Mouse (Mus musculus) left cerebral cortex, adult 8-10 months (tissue): Measurements from ENCODE around the gene Slc7a7. TPM values are rescaled to one million over a fixed set of nuclear protein-coding genes. Genes with fewer than 3 reads are reported as not detected.

ENCODE experiments used
- DNase-seq, 2 experiments: peaks; one replicate each; pipeline ENCODE4 v3.0.0; 2022; ENCODE audit warnings: low spot score in 2 of 2
- total RNA-seq, 4 experiments: library from RNA; stranded (reverse); gene quantifications; 2 replicates each; pipeline ENCODE4 v1.2.4; 2022

The Slc7a7 gene
- total RNA-seq, 4 experiments from 2014 or later = 1.1 to 7.5 (median 3.4) TPM

GRCm38 (mm10) chr14:54412629-54413170, 4.9 kb downstream of the Slc7a7 start:
- DNase-seq = peak in 1 of 2 experiments; percentile 35

DNA sequence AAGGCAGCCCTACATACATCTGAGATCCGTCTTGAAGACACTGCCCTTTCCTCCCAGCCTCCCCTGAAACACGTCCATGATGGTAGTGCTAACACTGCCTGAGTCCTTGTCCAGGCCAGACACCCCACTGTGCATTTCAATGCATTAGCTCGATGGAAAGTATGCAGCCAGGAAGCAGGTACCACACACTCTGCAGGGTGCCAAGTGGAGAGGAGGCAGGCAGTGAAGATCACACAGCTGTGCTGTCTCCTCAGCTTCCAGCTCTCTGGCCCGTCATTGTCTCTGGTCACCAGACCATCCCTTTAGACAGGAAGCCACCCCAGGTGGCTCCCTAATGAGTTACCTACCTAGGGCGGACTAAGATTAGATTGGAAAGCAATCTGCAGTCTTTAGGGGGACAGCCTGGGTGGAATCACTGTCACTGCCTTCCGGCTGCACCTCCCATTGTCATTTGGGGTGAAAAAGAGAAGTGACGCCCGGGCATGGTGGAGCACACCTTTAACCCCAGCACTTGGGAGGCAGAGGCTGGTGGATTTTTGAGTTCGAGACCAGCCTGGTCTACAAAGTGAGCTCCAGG, 5.5 kb downstream of the Slc7a7 start:
- no peak for DNase-seq

DNA sequence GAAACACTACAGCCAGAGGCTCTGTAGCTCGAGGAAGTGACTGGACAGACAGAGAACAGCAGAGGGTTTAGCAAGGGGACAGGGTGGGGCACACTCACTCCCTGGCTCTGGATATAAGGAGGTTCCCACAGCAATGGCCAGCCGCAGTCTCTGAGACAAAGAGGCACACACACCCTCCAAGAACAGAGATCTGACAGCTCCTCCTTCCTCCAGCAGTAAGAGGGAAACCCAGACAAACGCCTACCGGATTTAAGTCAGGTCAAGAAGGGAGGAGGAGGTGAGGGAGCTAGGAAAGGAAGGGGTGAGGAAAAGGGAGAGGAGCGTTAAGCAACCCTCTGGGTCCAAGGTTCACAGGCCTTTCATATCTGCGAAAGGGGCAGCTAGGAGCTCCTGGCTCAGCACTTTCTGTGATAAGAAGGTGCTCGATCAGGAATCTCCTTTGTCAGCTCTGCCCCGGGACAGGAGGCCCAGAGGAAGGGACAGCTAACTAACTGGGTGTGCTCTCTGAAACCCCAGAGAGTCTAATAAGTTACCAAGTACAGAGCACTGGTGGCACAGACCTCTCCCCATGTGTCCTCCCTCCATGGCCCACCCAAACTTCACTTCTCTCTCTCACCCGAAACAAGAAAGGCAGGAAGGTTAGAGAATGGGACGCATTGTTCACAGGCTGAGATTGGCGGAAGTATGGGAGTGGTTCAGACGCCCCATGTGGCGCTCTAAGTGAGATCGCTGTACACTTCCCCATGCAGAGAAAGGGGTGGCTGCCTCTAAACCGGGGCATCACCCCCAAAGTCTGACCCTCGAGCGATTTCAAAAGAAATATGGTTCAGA, 7.4 kb downstream of the Slc7a7 start:
- DNase-seq = no peak

DNA sequence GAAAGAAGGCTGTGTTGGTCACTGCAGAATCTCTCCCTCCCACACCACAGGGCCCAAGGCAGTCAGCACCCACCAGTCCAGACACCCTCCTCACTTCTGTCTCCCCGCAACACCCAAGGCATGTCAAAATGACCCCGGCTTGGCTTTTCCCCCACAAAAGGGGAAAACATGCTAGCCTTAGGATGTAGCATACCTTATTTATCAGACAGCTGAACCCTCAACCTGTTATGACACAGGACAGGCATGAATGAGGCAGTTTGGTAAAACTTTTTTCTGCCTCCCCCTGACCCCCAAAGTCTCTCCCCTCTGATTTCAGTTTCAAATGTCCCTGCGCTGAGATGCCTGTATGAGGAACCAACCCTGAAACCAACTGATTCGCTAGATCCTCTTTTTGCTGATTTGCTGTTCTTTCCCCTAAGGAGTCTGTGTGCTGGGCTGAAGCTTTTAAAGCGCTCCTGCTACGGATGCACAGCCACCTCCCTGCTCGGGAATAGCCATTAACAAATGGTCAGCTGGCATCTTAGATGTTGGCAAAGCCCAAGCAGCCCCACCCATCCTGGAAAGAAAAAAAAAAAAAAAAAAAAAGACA, 8.4 kb downstream of the Slc7a7 start:
- DNase-seq = no peak

- DNase-seq = no peak
These were observed 9.1 kb downstream of the Slc7a7 start for GRCm38 (mm10) chr14:54408336-54409056.

GRCm38 (mm10) chr14:54401723-54402122, 15.9 kb downstream of the Slc7a7 start:
- no peak for DNase-seq

- DNase-seq = no peak
These were observed 18.6 kb downstream of the Slc7a7 start for GRCm38 (mm10) chr14:54398921-54399382.

GRCm38 (mm10) chr14:54398528-54398916, 19.1 kb downstream of the Slc7a7 start:
- DNase-seq = no peak

DNA sequence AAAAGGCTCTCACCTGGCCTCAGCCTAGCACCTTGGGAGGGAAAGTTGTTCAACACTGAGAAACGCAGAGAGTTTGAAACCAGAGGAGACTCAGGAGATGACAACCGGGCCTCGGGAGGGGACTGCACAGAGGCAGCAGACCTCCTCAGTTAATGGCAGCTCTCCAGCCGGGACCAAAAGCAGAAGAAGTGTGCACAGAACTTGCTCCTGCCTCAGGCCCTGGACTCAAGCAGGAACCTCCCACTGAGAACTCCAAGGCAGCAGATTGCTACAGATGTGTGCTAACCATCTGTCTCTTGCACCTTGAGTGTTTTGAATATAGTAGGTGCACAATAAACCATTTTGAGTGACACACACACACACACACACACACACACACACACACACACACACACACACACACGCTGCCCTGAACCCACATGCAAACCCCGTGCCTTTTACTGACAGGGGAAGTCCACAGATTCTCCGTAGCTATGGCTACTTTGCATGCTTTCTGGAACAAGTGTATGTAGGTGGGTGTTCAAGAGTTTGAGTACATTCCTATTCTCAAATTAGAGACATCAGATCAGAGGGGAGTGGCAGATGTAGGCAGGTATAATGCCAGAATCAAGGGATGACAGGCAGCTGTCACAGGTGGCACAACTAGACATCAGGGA, 19.6 kb downstream of the Slc7a7 start:
- no peak for DNase-seq

DNA sequence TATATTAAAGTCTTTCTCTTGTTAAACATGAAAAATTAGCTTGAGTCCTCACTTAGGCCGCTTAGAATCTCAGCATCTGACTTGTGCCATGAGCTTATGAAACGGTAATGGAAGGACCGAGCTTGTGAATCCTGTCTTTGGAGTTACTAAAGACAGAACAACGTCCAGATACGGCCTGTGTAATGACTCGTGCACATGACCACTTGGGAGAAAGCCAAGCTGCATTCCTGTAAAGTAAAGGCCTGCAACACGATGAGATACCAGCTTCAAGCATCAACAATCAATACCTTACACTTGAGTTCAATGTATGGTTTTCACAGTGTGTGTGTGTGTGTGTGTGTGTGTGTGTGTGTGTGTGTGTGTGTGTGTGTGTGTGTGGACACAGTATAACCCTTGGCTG, 20.9 kb downstream of the Slc7a7 start:
- no peak for DNase-seq

- no peak for DNase-seq
These were observed 23.3 kb downstream of the Slc7a7 start for GRCm38 (mm10) chr14:54394309-54394708.

- no peak for DNase-seq
These were observed 23.8 kb downstream of the Slc7a7 start for GRCm38 (mm10) chr14:54393794-54394193.

DNA sequence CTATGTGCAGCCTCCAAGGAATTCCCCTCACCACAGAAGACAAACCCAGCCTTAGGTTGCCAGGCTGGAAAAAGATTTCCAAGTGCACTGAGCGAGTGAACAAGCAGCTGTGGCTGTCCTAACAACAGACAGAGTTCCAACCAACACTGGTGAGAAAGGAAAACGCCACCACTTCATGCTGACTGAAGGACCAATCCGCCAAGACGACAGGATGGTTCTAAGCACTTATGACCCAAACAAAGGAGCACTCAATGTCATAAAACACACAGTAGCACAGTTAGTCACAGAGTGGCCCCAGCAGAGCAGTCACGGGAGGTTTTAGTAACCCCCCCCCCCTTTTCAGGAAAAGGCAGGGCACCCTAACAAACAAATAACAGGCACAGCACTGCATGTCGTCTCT, 26.7 kb downstream of the Slc7a7 start:
- DNase-seq = no peak

DNA sequence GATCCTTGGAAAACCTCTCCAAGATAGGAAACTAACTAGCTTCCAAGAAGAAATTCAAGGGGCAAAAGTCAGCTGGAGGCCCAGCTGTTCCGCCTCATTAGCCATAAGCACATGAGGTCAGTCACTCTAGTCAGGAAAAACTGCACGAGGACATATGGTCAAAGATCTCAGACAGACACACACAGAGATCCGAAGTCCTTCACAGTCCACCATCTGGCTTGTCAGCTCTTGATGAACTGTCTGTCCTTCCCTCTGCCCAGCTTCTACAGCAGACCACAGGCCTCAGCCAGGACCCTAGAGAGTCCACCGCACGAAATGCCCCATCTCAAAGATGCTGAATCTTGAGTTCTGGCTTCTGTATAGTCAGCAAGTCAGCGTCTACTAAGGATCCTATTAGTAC, 30.0 kb downstream of the Slc7a7 start:
- no peak for DNase-seq

DNA sequence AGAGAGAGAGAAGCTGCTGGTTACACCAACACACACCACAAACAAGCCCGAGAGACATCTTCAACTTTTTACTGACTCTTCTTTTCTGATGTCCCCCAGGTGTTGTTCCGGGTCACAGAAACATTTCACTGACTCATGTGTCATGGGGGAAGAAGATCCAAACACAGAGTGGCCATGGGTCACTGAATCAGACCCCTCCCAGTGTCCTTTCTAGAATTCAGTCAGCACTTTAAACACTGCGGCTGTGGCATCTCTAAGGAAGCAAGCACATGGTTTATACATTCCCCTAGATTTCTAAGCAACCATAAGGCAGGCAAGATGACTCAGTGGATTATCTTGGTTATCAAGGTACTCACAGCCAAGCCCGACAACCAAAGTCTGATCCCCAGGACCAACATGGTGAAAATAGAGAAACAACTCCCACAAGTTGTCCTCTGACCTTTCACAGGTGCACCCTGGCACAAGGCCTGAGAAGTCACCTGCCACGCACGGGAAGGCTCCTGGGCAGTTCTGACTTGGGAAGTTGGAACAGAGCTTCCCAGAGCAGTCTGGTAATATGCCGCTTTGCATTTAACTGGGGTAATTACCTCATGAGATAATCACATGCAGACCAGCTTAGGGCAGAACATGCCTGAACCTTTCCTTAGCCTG, 31.5 kb downstream of the Slc7a7 start:
- no peak for DNase-seq

GRCm38 (mm10) chr14:54384396-54384795, 33.2 kb downstream of the Slc7a7 start:
- DNase-seq = no peak

GRCm38 (mm10) chr14:54383355-54383771, 34.2 kb downstream of the Slc7a7 start:
- DNase-seq = no peak

GRCm38 (mm10) chr14:54382641-54383040, 34.9 kb downstream of the Slc7a7 start:
- DNase-seq = no peak

DNA sequence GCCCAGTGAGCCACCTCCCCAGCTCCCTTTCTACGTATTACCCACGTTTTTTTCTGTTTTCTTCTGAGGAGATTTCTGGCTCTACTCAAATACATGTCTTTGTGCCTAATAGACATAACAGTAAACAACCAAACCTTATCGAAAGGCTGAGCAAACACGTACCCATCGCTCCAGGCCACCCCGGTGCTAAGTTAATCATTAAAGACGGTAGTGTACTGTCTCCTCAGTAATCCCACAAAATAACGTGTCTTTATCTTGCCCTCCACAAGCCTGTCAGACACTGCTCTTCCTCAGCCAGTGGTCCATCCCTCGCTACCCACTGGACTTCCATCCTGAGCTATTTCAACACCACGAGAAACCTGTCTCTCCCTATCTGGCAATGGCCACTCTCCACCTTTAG, 35.8 kb downstream of the Slc7a7 start:
- DNase-seq = no peak

- DNase-seq = no peak
These were observed 37.0 kb downstream of the Slc7a7 start for GRCm38 (mm10) chr14:54380616-54381015.

GRCm38 (mm10) chr14:54379571-54379970, 38.0 kb downstream of the Slc7a7 start:
- DNase-seq = no peak
